Mouse (Mus musculus): ENCODE data around the gene Zfpm1. TPM values are rescaled to one million over a fixed set of nuclear protein-coding genes. Genes with fewer than 3 reads are reported as not detected.

The Zfpm1 gene
- polyA plus RNA-seq, 1 experiment from 2014 or later, result 1.5 TPM

Other genes with a start within 250 kb of the Zfpm1 start
- not detected in 2 replicates for gene Trhr2, start 78.6 kb downstream of the Zfpm1 start, polyA plus RNA-seq (2015; fragmentation: Nextera tagmentation; extraction: Ambion mirVana)
- gene Zc3h18, start 94.5 kb downstream of the Zfpm1 start, polyA plus RNA-seq (2015; fragmentation: Nextera tagmentation; extraction: Ambion mirVana), result 38.0 and 38.5 TPM in 2 replicates
- gene Il17c, start 139.9 kb downstream of the Zfpm1 start, polyA plus RNA-seq (2015; fragmentation: Nextera tagmentation; extraction: Ambion mirVana), result 0.28 TPM in 1 of 2 replicates, not detected in the other
- 42.7 and 46.2 TPM in 2 replicates for gene Cyba, start 150.8 kb downstream of the Zfpm1 start, polyA plus RNA-seq (2015; fragmentation: Nextera tagmentation; extraction: Ambion mirVana)
- gene Mvd, start 161.3 kb downstream of the Zfpm1 start, polyA plus RNA-seq (2015; fragmentation: Nextera tagmentation; extraction: Ambion mirVana), result 44.7 and 48.2 TPM in 2 replicates
- gene Snai3, start 178.6 kb downstream of the Zfpm1 start, polyA plus RNA-seq (2015; fragmentation: Nextera tagmentation; extraction: Ambion mirVana), result not detected in 2 replicates
- gene Rnf166, start 193.9 kb downstream of the Zfpm1 start, polyA plus RNA-seq (2015; fragmentation: Nextera tagmentation; extraction: Ambion mirVana), result 37.1 and 37.9 TPM in 2 replicates
- 69.2 and 69.6 TPM in 2 replicates for gene Ctu2, start 194.0 kb downstream of the Zfpm1 start, polyA plus RNA-seq (2015; fragmentation: Nextera tagmentation; extraction: Ambion mirVana)

Data from hindbrain, embryonic 13.5 days (tissue).